Mouse (Mus musculus): ENCODE results near the gene Cux2. TPM values are rescaled to one million over a fixed set of nuclear protein-coding genes. Genes with fewer than 3 reads are reported as not detected.

Cux2 gene
- polyA plus RNA-seq, 1 experiment = 0.62 TPM

GRCm38 (mm10) chr5:121854768-121855167 lies 195.1 kb downstream of the Cux2 start:
- Histone ChIP-seq H3K4me3 (no peak overlapping the region), H3K79me2 (ENCODE audit: control insufficient read depth, insufficient read depth) (peaks cover 4% of the 10 kb centered on the region), H3K27me3 (ENCODE audit: control insufficient read depth, insufficient read depth, insufficient read length) (no peaks in the 10 kb centered on the region), H3K4me2 (ENCODE audit: low read depth) (no peak overlapping the region), H3ac (ENCODE audit: control insufficient read depth, insufficient read length) (no peak overlapping the region), H3K36me3 (ENCODE audit: control insufficient read depth, insufficient read depth) (no peaks in the 10 kb centered on the region)
- TF ChIP-seq CEBPB (IDR thresholded peaks at IDR 0.05; ENCODE audit: insufficient read depth, poor library complexity, severe bottlenecking) = no peak
- TF ChIP-seq TCF3 (IDR thresholded peaks at IDR 0.05; ENCODE audit: insufficient read length, low read depth) = no peak
- no peak for TF ChIP-seq SRF (IDR thresholded peaks at IDR 0.05; ENCODE audit: control insufficient read depth, insufficient read length, low read depth)
- TF ChIP-seq MYOG (IDR thresholded peaks at IDR 0.05; ENCODE audit: control insufficient read depth in 1 of 3, insufficient read depth in 1 of 3, insufficient read length in 2 of 3, low read depth in 2 of 3) = no peak
- no peak for TF ChIP-seq TCF12 (IDR thresholded peaks at IDR 0.05; ENCODE audit: insufficient read depth, poor library complexity, severe bottlenecking)
- no peak for TF ChIP-seq E2F4 (IDR thresholded peaks at IDR 0.05; ENCODE audit: insufficient read depth)
- no peak for TF ChIP-seq USF1 (IDR thresholded peaks at IDR 0.05; ENCODE audit: low read depth)
- no peak for TF ChIP-seq MYOD1 (IDR thresholded peaks at IDR 0.05; ENCODE audit: control insufficient read depth in 1 of 3, insufficient read length in 2 of 3, low read depth in 2 of 3)
- no peak for TF ChIP-seq POLR2AphosphoS2 (IDR thresholded peaks at IDR 0.05; ENCODE audit: insufficient read length, low read depth)
- TF ChIP-seq POLR2A (IDR thresholded peaks at IDR 0.05; ENCODE audit: insufficient read length, low read depth) = no peak
- no peak for TF ChIP-seq REST (IDR thresholded peaks at IDR 0.05; ENCODE audit: insufficient read depth, insufficient read length)
- no peak for TF ChIP-seq MAX (IDR thresholded peaks at IDR 0.05; ENCODE audit: low read depth)

- H3K4me3 ChIP-seq = no peak overlapping the region
- no peak overlapping the region for H3K4me2 ChIP-seq (ENCODE audit: low read depth)
- TF ChIP-seq USF1 (IDR thresholded peaks at IDR 0.05; ENCODE audit: low read depth) (no peak), TCF12 (IDR thresholded peaks at IDR 0.05; ENCODE audit: insufficient read depth, poor library complexity, severe bottlenecking) (no peak), MAX (IDR thresholded peaks at IDR 0.05; ENCODE audit: low read depth) (no peak), SRF (IDR thresholded peaks at IDR 0.05; ENCODE audit: control insufficient read depth, insufficient read length, low read depth) (no peak), POLR2A (IDR thresholded peaks at IDR 0.05; ENCODE audit: insufficient read length, low read depth) (no peak), E2F4 (IDR thresholded peaks at IDR 0.05; ENCODE audit: insufficient read depth) (no peak), MYOG (IDR thresholded peaks at IDR 0.05; ENCODE audit: control insufficient read depth in 1 of 3, insufficient read depth in 1 of 3, insufficient read length in 2 of 3, low read depth in 2 of 3) (no peak), POLR2AphosphoS2 (IDR thresholded peaks at IDR 0.05; ENCODE audit: insufficient read length, low read depth) (no peak), TCF3 (IDR thresholded peaks at IDR 0.05; ENCODE audit: insufficient read length, low read depth) (no peak), CEBPB (IDR thresholded peaks at IDR 0.05; ENCODE audit: insufficient read depth, poor library complexity, severe bottlenecking) (no peak), MYOD1 (IDR thresholded peaks at IDR 0.05; ENCODE audit: control insufficient read depth in 1 of 3, insufficient read length in 2 of 3, low read depth in 2 of 3) (no peak), REST (IDR thresholded peaks at IDR 0.05; ENCODE audit: insufficient read depth, insufficient read length) (no peak)
- no peak overlapping the region for H3ac ChIP-seq (ENCODE audit: control insufficient read depth, insufficient read length)
- H3K79me2 ChIP-seq (ENCODE audit: control insufficient read depth, insufficient read depth) = peaks cover 12% of the 10 kb centered on the region
- no peaks in the 10 kb centered on the region for H3K27me3 ChIP-seq (ENCODE audit: control insufficient read depth, insufficient read depth, insufficient read length)
- no peaks in the 10 kb centered on the region for H3K36me3 ChIP-seq (ENCODE audit: control insufficient read depth, insufficient read depth)
Observed at GRCm38 (mm10) chr5:121853368-121854051, 196.4 kb downstream of the Cux2 start.

DNA sequence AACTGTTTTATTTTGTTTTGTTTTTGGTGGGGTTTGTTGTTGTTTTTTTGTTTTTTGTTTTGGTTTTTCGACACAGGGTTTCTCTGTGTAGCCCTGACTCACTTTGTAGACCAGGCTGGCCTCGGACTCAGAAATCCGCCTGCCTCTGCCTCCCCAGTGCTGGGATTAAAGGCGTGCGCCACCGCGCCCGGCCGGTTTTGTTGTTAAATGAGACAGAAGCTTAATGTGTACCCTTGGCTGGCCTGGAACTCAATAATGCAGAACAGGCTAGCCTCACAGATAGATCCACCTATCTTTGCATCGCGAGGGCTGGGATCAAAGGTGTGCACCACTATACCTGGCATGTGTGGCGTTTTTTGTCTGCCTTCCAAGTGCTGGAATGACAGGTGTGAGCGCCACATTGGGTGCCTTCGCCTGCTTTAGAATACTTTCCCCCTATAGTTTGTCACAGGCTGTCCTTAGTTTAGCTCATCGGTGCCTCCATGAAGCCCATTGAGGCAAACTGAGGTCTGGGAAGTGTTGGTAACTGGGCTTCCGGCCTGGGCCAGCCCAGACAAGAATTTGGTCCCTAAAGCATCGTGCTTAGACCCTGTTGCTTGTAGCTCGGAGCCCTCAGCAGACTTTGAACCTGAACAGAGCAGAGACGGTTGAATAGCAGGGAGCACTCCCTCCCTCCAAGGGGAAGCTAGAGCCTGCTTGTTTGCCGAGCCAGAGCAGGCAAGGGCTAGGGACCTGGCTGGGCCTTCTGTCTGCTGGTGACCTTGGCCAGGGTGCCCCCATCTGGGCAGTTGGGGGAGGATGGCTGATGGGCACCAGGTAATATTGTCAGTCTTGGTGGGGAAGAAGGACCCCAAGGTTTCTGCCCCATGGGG lies 200.2 kb downstream of the Cux2 start:
- TF ChIP-seq USF1 (IDR thresholded peaks at IDR 0.05; ENCODE audit: low read depth) (no peak), SRF (IDR thresholded peaks at IDR 0.05; ENCODE audit: control insufficient read depth, insufficient read length, low read depth) (no peak), MYOG (IDR thresholded peaks at IDR 0.05; ENCODE audit: control insufficient read depth in 1 of 3, insufficient read depth in 1 of 3, insufficient read length in 2 of 3, low read depth in 2 of 3) (no peak), MYOD1 (IDR thresholded peaks at IDR 0.05; ENCODE audit: control insufficient read depth in 1 of 3, insufficient read length in 2 of 3, low read depth in 2 of 3) (no peak)
- H3K79me2 ChIP-seq (ENCODE audit: control insufficient read depth, insufficient read depth) = peaks cover 12% of the 10 kb centered on the region
- H3K4me2 ChIP-seq (ENCODE audit: low read depth) = peak overlapping the region; percentile 82
- peak overlapping the region; percentile 53 for H3ac ChIP-seq (ENCODE audit: control insufficient read depth, insufficient read length)
- no peaks in the 10 kb centered on the region for H3K36me3 ChIP-seq (ENCODE audit: control insufficient read depth, insufficient read depth)
- peak overlapping the region; percentile 59 for H3K4me3 ChIP-seq
- no peaks in the 10 kb centered on the region for H3K27me3 ChIP-seq (ENCODE audit: control insufficient read depth, insufficient read depth, insufficient read length)

DNA sequence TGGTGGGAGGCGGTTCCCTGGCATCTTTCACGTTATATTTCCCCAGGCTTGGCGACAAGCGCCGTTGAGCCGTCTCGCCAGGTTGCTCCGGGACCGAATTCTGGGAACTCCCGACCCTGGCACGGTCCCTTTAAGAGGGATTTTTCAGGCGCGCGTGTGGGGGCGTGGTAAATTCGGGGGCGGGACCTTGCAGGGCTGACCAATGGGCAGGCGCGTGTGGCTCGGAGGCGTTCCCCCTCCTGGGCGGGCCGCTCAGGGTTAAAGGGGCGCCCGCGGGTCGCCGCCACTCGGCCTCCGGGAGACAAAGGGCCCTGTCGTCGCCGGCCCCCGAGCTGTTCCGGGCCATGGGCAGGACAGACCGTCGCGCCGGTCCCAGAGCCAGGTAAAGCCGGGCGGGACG lies 201.2 kb downstream of the Cux2 start, which contains the start of gene Pheta1:
TSS of gene Pheta1 (plus strand) at position 242 of the 400 bp plus-strand sequence.
- H3K27me3 ChIP-seq (ENCODE audit: control insufficient read depth, insufficient read depth, insufficient read length) = no peaks in the 10 kb centered on the region
- peak within 1 kb of the TSS; percentile 59 for H3K4me3 ChIP-seq
- no peaks in the 10 kb centered on the region for H3K36me3 ChIP-seq (ENCODE audit: control insufficient read depth, insufficient read depth)
- H3K79me2 ChIP-seq (ENCODE audit: control insufficient read depth, insufficient read depth) = peaks cover 12% of the 10 kb centered on the region
- peak within 1 kb of the TSS; percentile 53 for H3ac ChIP-seq (ENCODE audit: control insufficient read depth, insufficient read length)
- TF ChIP-seq POLR2A (IDR thresholded peaks at IDR 0.05; ENCODE audit: insufficient read length, low read depth) (peak; percentile 78), SRF (IDR thresholded peaks at IDR 0.05; ENCODE audit: control insufficient read depth, insufficient read length, low read depth) (no peak), MYOG (IDR thresholded peaks at IDR 0.05; ENCODE audit: control insufficient read depth in 1 of 3, insufficient read depth in 1 of 3, insufficient read length in 2 of 3, low read depth in 2 of 3) (peak in 1 of 3 experiments; percentile 17), MYOD1 (IDR thresholded peaks at IDR 0.05; ENCODE audit: control insufficient read depth in 1 of 3, insufficient read length in 2 of 3, low read depth in 2 of 3) (peak in 1 of 3 experiments; percentile 33), TCF12 (IDR thresholded peaks at IDR 0.05; ENCODE audit: insufficient read depth, poor library complexity, severe bottlenecking) (no peak), POLR2AphosphoS2 (IDR thresholded peaks at IDR 0.05; ENCODE audit: insufficient read length, low read depth) (peak; percentile 62)
- peak within 1 kb of the TSS; percentile 98 for H3K4me2 ChIP-seq (ENCODE audit: low read depth)

All from myocyte (in vitro differentiated cells).